Mouse (Mus musculus) left cerebral cortex, adult 8-10 months (tissue): ENCODE measurements at regions not wholly inside any gene's neighbourhood (a gene's known extent, or its start where the extent isn't known, plus 50 kb on each side); places are given as distances from the start of the nearest gene placed in this dataset.
"Not testable (repeated sequence)": the region's sequence is repeated elsewhere in the genome, so short reads cannot be mapped to it uniquely, and the experiment has no call there.

Source experiments
- DNase-seq, 2 experiments: peaks; one replicate each; pipeline ENCODE4 v3.0.0; 2022; ENCODE audit warnings: low spot score in 2 of 2

GRCm38 (mm10) chr14:13055198-13055597, 229.4 kb upstream of the Synpr start:
- no peak for DNase-seq

- DNase-seq = not testable (repeated sequence)
These were observed 219.7 kb upstream of the Cadps start for GRCm38 (mm10) chr14:13042536-13042935.

GRCm38 (mm10) chr14:13041741-13042140, 218.9 kb upstream of the Cadps start:
- no peak for DNase-seq

- DNase-seq = no peak
These were observed 217.3 kb upstream of the Cadps start for GRCm38 (mm10) chr14:13040176-13040575.

GRCm38 (mm10) chr14:13037426-13037825, 214.5 kb upstream of the Cadps start:
- DNase-seq = peak in 1 of 2 experiments; percentile 38

- no peak for DNase-seq
These were observed 206.9 kb upstream of the Cadps start for GRCm38 (mm10) chr14:13029794-13030193.

GRCm38 (mm10) chr14:13022744-13023143, 199.9 kb upstream of the Cadps start:
- peak in 1 of 2 experiments; percentile 27 for DNase-seq

GRCm38 (mm10) chr14:13011099-13011498, 188.2 kb upstream of the Cadps start:
- DNase-seq = no peak

- peak; percentile 59 to 90 for DNase-seq
These were observed 178.3 kb upstream of the Cadps start for GRCm38 (mm10) chr14:13000997-13001699.

GRCm38 (mm10) chr14:12979416-12979815, 156.5 kb upstream of the Cadps start:
- DNase-seq = no peak

- no peak for DNase-seq
These were observed 143.6 kb upstream of the Cadps start for GRCm38 (mm10) chr14:12966441-12966840.

- DNase-seq = not testable (repeated sequence)
These were observed 135.0 kb upstream of the Cadps start for GRCm38 (mm10) chr14:12957896-12958295.

GRCm38 (mm10) chr14:12950922-12951321, 128.0 kb upstream of the Cadps start:
- no peak for DNase-seq

- no peak for DNase-seq
These were observed 115.9 kb upstream of the Cadps start for GRCm38 (mm10) chr14:12938638-12939293.

GRCm38 (mm10) chr14:12936343-12936742, 113.5 kb upstream of the Cadps start:
- DNase-seq = no peak

GRCm38 (mm10) chr14:12931668-12932384, 108.9 kb upstream of the Cadps start:
- no peak for DNase-seq

- peak in 1 of 2 experiments; percentile 29 for DNase-seq
These were observed 100.7 kb upstream of the Cadps start for GRCm38 (mm10) chr14:12923617-12924016.

GRCm38 (mm10) chr14:12915431-12915830, 92.6 kb upstream of the Cadps start:
- DNase-seq = no peak

GRCm38 (mm10) chr14:12913956-12914355, 91.1 kb upstream of the Cadps start:
- DNase-seq = no peak

- DNase-seq = no peak
These were observed 90.5 kb upstream of the Cadps start for GRCm38 (mm10) chr14:12913421-12913820.

- no peak for DNase-seq
These were observed 54.4 kb upstream of the Cadps start for GRCm38 (mm10) chr14:12877337-12877662.
